Mouse (Mus musculus): ENCODE measurements at regions not wholly inside any gene's neighbourhood (a gene's known extent, or its start where the extent isn't known, plus 50 kb on each side); places are given as distances from the start of the nearest gene placed in this dataset.

- no peak for DNase-seq (ENCODE audit: inconsistent ontology term)
Measured at GRCm38 (mm10) chr4:142306076-142306475, 66.9 kb upstream of the Kazn start.

GRCm38 (mm10) chr4:142303374-142304020, 64.3 kb upstream of the Kazn start:
- DNase-seq (ENCODE audit: inconsistent ontology term) = peak; percentile 88

- no peak for DNase-seq (ENCODE audit: inconsistent ontology term)
Measured at GRCm38 (mm10) chr4:142302724-142303120, 63.5 kb upstream of the Kazn start.

GRCm38 (mm10) chr4:142302041-142302723, 63.0 kb upstream of the Kazn start:
- DNase-seq (ENCODE audit: inconsistent ontology term) = no peak

GRCm38 (mm10) chr4:142298770-142299337, 59.7 kb upstream of the Kazn start:
- no peak for DNase-seq (ENCODE audit: inconsistent ontology term)

- peak; percentile 67 for DNase-seq (ENCODE audit: inconsistent ontology term)
Measured at GRCm38 (mm10) chr4:142292760-142293159, 53.6 kb upstream of the Kazn start.

- peak; percentile 37 for DNase-seq (ENCODE audit: inconsistent ontology term)
Measured at GRCm38 (mm10) chr4:142292334-142292733, 53.1 kb upstream of the Kazn start.

GRCm38 (mm10) chr4:142291366-142291765, 52.2 kb upstream of the Kazn start:
- no peak for DNase-seq (ENCODE audit: inconsistent ontology term)
